Mouse (Mus musculus) cerebellum, postnatal 10 days (tissue): ENCODE data around the gene Lrch3.
"Not testable (repeated sequence)": the region's sequence is repeated elsewhere in the genome, so short reads cannot be mapped to it uniquely, and the experiment has no call there.

Source experiments
- DNase-seq, 2 experiments: peaks; one replicate each; pipeline ENCODE4 v3.0.0; 2021; ENCODE audit warnings: mixed read lengths in 2 of 2

The Lrch3 gene

GRCm38 (mm10) chr16:33006888-33007287 lies 93.0 kb downstream of the Lrch3 start:
- DNase-seq, result peak; percentile 70 to 74

GRCm38 (mm10) chr16:33007436-33007835 lies 93.5 kb downstream of the Lrch3 start:
- DNase-seq, result peak; percentile 13 to 34

GRCm38 (mm10) chr16:33010166-33010565 lies 96.3 kb downstream of the Lrch3 start:
- peak; percentile 11 to 23 for DNase-seq

- no peak for DNase-seq
These were observed 99.9 kb downstream of the Lrch3 start for GRCm38 (mm10) chr16:33013801-33014200.

GRCm38 (mm10) chr16:33014921-33015320 lies 101.0 kb downstream of the Lrch3 start:
- DNase-seq, result peak; percentile 60 to 70

- DNase-seq, result no peak
These were observed 101.6 kb downstream of the Lrch3 start for GRCm38 (mm10) chr16:33015396-33015907.

GRCm38 (mm10) chr16:33015986-33016385 lies 102.1 kb downstream of the Lrch3 start:
- DNase-seq, result no peak

GRCm38 (mm10) chr16:33017677-33018349 lies 103.9 kb downstream of the Lrch3 start:
- DNase-seq, result no peak

GRCm38 (mm10) chr16:33019117-33019770 lies 105.3 kb downstream of the Lrch3 start:
- no peak for DNase-seq

GRCm38 (mm10) chr16:33021381-33021780 lies 107.5 kb downstream of the Lrch3 start:
- no peak for DNase-seq

GRCm38 (mm10) chr16:33023750-33024149 lies 109.8 kb downstream of the Lrch3 start:
- peak; percentile 79 for DNase-seq

- DNase-seq, result no peak
These were observed 110.7 kb downstream of the Lrch3 start for GRCm38 (mm10) chr16:33024456-33025104.

- DNase-seq, result no peak
These were observed 112.5 kb downstream of the Lrch3 start for GRCm38 (mm10) chr16:33026357-33026756.

- DNase-seq, result no peak
These were observed 122.1 kb downstream of the Lrch3 start for GRCm38 (mm10) chr16:33036006-33036405.

- DNase-seq, result no peak
These were observed 128.8 kb downstream of the Lrch3 start for GRCm38 (mm10) chr16:33042682-33043081.

- DNase-seq, result no peak
These were observed 129.4 kb downstream of the Lrch3 start for GRCm38 (mm10) chr16:33043268-33043667.

GRCm38 (mm10) chr16:33048004-33048403 lies 134.1 kb downstream of the Lrch3 start:
- no peak for DNase-seq

GRCm38 (mm10) chr16:33048686-33049085 lies 134.8 kb downstream of the Lrch3 start:
- DNase-seq, result no peak

- no peak for DNase-seq
These were observed 135.9 kb downstream of the Lrch3 start for GRCm38 (mm10) chr16:33049809-33050208.

GRCm38 (mm10) chr16:33053141-33053540 lies 139.2 kb downstream of the Lrch3 start:
- DNase-seq, result no peak

GRCm38 (mm10) chr16:33054927-33055326 lies 141.0 kb downstream of the Lrch3 start:
- DNase-seq, result not testable (repeated sequence)

- DNase-seq, result peak; percentile 9 to 32
These were observed 141.8 kb downstream of the Lrch3 start for GRCm38 (mm10) chr16:33055655-33056054.

- DNase-seq, result peak; percentile 95
These were observed 142.3 kb downstream of the Lrch3 start, which contains the start of the genes Iqcg and Rpl35a for GRCm38 (mm10) chr16:33056095-33056785. Gene Iqcg (minus strand): TSS chr16:33056218. Gene Rpl35a (plus strand): TSS chr16:33056453.
